Mouse (Mus musculus) brain, embryonic 14.5 days (tissue): ENCODE measurements around the gene Fis1. TPM values are rescaled to one million over a fixed set of nuclear protein-coding genes. Genes with fewer than 3 reads are reported as not detected.

Experiments
- DNase-seq: peaks from one replicate; pipeline ENCODE4 v3.0.0-alpha.2; 2011; ENCODE audit warnings: low read depth
- CTCF ChIP-seq: fragments of 200-500 bp; IDR thresholded peaks from 2 replicates; pipeline ENCODE4 v1.5.1; 2012; ENCODE audit warnings: inconsistent platforms, mild to moderate bottlenecking, moderate library complexity, borderline replicate concordance; ENCODE audit not compliant: insufficient read depth, insufficient read length; ENCODE audit errors: extremely low read depth
- POLR2A ChIP-seq: fragments of 200-500 bp; IDR thresholded peaks from 2 replicates; pipeline ENCODE4 v1.6.1; 2012; ENCODE audit warnings: mild to moderate bottlenecking, inconsistent platforms, borderline replicate concordance; ENCODE audit not compliant: poor library complexity, insufficient read depth, insufficient read length, severe bottlenecking; ENCODE audit errors: extremely low read depth
- polyA plus RNA-seq: library from polyadenylated mRNA; depleted of rRNA; stranded (reverse); fragments of >200 nt; gene quantifications from 2 replicates; pipeline ENCODE4 v1.2.3, GENCODE M21; 2012; rRNA removed

Gene Fis1
- polyA plus RNA-seq, result 316 and 348 TPM in 2 replicates

- no peak for TF ChIP-seq CTCF
- peak; percentile 57; the same call in 1 of the 2 replicates for TF ChIP-seq POLR2A
- DNase-seq, result peak; percentile 99
Measured at GRCm38 (mm10) chr5:136953015-136953414, at the start of gene Fis1. Gene Fis1, plus strand, starts transcription at chr5:136953275.

- no peak for TF ChIP-seq POLR2A
- no peak for TF ChIP-seq CTCF
Measured at GRCm38 (mm10) chr5:136904621-136905020, 48.5 kb upstream of the Fis1 start.

GRCm38 (mm10) chr5:136905630-136906029 lies 47.4 kb upstream of the Fis1 start:
- DNase-seq, result no peak
- TF ChIP-seq CTCF (peak; percentile 44; the same call in 1 of the 2 replicates), POLR2A (no peak)

More at GRCm38 (mm10) chr5:136904621-136905020, 48.5 kb upstream of the Fis1 start:
- no peak for DNase-seq

GRCm38 (mm10) chr5:136907587-136907986 lies 45.5 kb upstream of the Fis1 start:
- no peak for TF ChIP-seq CTCF
- no peak for TF ChIP-seq POLR2A
- no peak for DNase-seq

- peak; percentile 98 for DNase-seq
- TF ChIP-seq CTCF (no peak), POLR2A (no peak)
Measured at GRCm38 (mm10) chr5:136907991-136908857, 44.9 kb upstream of the Fis1 start, which contains the start of gene Ift22. Gene Ift22, plus strand, starts transcription at chr5:136908150.

- TF ChIP-seq CTCF, result no peak
- TF ChIP-seq POLR2A, result no peak
- DNase-seq, result no peak
Measured at GRCm38 (mm10) chr5:136914183-136914582, 38.9 kb upstream of the Fis1 start.

GRCm38 (mm10) chr5:136917613-136918242 lies 35.3 kb upstream of the Fis1 start:
- TF ChIP-seq POLR2A (no peak), CTCF (no peak)
- no peak for DNase-seq

GRCm38 (mm10) chr5:136918655-136919472 lies 34.2 kb upstream of the Fis1 start:
- DNase-seq, result peak; percentile 97
- TF ChIP-seq POLR2A (no peak), CTCF (no peak)

- peak; percentile 9 for DNase-seq
- TF ChIP-seq POLR2A (no peak), CTCF (no peak)
Measured at GRCm38 (mm10) chr5:136919546-136920301, 33.4 kb upstream of the Fis1 start.

GRCm38 (mm10) chr5:136922830-136923229 lies 30.2 kb upstream of the Fis1 start:
- TF ChIP-seq POLR2A (no peak), CTCF (no peak)
- DNase-seq, result no peak

GRCm38 (mm10) chr5:136923751-136924478 lies 29.2 kb upstream of the Fis1 start:
- DNase-seq, result no peak
- TF ChIP-seq POLR2A (no peak), CTCF (no peak)
